Mouse (Mus musculus) megakaryocyte, embryonic 14.5 days (primary cell): Measurements from ENCODE around the gene Ube2e1.

Experiments
- FLI1 ChIP-seq: IDR thresholded peaks from 2 replicates; pipeline ENCODE4 v1.6.1; 2012; ENCODE audit warnings: low read length, inconsistent platforms, mixed read lengths
- GATA1 ChIP-seq: IDR thresholded peaks from 3 replicates; pipeline ENCODE4 v1.6.1; 2012; ENCODE audit warnings: mixed read lengths, low read length, inconsistent platforms, borderline replicate concordance

- TF ChIP-seq GATA1, result no peak
- TF ChIP-seq FLI1, result no peak
Observed at GRCm38 (mm10) chr14:18377944-18378575, 46.4 kb upstream of the Ube2e1 start.
